Mouse (Mus musculus): Measurements from ENCODE around the gene Schip1.
A peak's percentile ranks its signal among the peaks of the same experiment; 100 is the strongest.

The Schip1 gene

GRCm38 (mm10) chr3:68469643-68470042 is 405.0 kb downstream of the Schip1 start:
- no peak for DNase-seq (ENCODE audit: low read depth, low spot score)

DNA sequence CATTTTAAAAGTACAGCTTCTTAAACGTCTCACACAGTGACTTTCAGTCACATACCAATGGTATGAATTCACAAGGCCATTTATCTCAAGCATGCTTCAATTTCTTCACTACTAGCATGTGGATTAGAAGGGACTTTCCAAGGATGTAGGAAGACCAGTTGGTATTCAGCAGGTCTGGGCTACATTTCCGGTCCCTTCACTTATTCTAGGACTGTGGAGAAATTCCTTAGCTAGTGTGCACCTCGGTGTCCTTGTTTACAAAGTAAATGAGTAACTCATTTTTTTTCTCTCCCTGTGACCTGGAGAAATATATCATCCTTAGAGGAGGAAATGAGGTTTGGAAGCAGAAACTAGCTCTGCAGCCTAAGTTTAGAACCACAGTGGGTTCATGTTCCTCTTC is 405.5 kb downstream of the Schip1 start:
- no peak for DNase-seq (ENCODE audit: low read depth, low spot score)

GRCm38 (mm10) chr3:68470622-68471021 is 406.0 kb downstream of the Schip1 start:
- no peak for DNase-seq (ENCODE audit: low read depth, low spot score)

- no peak for DNase-seq (ENCODE audit: low read depth, low spot score)
Measured at GRCm38 (mm10) chr3:68476336-68476735, 411.7 kb downstream of the Schip1 start.

DNA sequence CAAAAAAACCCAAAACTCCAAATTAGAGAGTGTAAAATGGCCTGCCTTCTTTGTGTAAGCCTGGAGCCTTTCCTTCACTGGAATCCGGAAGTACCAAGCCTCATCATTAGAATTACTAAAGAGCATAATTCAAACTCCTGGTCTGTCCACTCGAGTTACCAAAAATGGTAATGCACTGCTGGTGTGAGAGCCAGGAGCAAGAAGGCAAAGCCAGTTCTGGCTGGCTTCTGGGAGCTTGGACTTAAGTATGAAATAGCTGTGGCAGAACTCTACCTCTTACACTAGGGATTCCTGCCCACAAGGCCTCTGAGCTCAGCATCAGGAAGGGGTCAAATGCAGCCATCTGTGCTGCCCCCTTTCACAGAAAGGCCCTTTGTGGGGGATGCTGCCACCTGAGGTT is 412.9 kb downstream of the Schip1 start:
- DNase-seq (ENCODE audit: low read depth, low spot score) = no peak

- peak; percentile 23 for DNase-seq (ENCODE audit: low read depth, low spot score)
Measured at GRCm38 (mm10) chr3:68479266-68479665, 414.7 kb downstream of the Schip1 start.

GRCm38 (mm10) chr3:68483517-68483916 is 418.9 kb downstream of the Schip1 start:
- DNase-seq (ENCODE audit: low read depth, low spot score) = no peak

DNA sequence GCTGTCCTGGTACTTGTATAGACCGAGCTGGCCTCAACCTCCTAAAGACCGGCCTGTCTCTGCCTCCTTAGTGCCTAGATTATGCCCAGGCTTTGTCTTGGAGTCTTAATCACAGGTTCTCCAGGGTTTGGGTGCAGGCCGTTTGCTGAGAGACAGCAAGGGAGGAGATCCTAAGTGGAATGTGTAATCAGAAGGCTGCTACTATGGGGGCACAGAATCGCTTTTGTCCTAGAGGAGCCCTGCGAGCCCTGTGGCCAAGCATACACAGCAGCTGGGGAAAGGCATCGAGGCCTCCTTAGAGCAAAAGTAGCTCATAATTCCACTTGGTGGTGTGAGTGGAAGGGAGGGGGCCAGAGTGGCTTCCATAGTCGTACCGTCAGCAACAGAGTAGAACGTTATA is 419.4 kb downstream of the Schip1 start:
- no peak for DNase-seq (ENCODE audit: low read depth, low spot score)

- no peak for DNase-seq (ENCODE audit: low read depth, low spot score)
Measured at GRCm38 (mm10) chr3:68484561-68484960, 420.0 kb downstream of the Schip1 start.

DNA sequence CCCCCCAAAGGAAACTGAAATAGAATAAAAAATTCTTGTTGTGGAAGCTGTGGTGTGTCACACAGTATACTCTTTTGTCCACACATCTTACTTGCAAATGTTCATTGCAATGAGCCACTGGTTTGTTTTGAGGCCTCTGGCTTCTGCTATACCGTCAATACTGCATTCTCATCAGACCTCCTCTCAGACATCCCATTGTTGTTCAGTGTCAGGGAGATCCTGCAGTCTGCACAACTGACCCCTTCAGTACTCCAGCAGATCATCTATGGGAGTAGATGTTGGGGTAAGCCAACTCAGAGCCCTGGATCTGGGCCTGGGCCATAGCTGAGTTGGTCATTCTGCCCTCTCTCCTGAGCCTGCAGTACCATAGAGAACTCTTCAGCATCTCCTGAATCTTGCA is 423.0 kb downstream of the Schip1 start:
- no peak for DNase-seq (ENCODE audit: low read depth, low spot score)

DNA sequence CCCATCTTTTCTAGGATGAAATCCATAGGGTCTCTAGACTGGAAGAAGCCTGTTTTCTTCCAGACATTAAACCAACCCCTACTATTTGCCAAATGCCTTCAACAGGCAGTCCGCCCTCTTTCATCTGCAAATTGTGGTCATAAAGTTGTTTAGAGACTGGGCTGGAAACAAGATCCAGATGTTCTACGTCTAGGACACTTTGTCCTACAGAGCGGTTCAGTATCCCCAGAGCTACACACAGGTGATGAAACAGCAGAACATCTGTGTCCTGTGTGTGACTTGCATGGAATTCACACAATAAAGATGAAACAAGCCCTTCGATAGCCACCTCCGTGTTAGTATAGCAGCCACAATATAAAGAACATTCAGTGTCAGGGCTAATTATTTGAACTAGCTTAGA is 423.7 kb downstream of the Schip1 start:
- DNase-seq (ENCODE audit: low read depth, low spot score) = no peak

DNA sequence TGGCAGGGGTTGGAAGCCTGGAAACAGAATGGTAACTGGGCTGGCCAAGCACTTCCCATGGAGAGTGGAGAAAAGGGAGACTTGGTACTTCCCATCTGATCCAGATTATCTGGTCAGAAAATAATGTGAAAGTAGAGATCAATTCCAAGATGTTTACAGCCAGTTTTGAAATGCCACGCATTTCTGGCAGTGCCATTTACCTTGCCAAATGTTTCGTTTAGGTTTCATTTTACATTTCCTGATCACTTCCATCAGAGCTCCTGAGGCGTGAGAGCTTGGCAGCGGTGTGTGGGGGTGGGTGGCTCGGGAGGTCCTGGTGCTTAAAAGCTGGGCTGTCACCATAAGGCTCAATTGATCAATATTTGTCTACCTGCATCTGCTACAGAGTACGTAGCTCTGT is 426.9 kb downstream of the Schip1 start:
- DNase-seq (ENCODE audit: low read depth, low spot score) = no peak

DNA sequence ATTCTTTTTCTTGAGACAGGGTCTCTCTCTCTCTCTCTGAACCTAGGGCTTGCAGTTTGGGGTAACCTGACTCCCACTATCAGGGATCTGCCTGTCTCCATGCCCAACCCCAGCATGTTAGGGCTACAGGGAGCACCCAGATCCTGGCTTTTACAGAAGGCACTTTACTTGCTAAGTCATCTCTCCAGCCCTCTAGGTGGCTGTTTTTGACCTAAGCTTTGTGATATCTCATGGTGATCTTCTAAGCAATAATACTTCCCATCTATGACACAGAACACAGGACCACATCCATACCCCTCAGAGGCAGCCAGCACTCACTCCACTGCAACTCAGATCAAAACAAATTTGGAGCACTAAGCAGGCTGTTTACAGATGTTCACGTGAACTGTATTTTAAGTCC is 427.5 kb downstream of the Schip1 start:
- no peak for DNase-seq (ENCODE audit: low read depth, low spot score)

DNA sequence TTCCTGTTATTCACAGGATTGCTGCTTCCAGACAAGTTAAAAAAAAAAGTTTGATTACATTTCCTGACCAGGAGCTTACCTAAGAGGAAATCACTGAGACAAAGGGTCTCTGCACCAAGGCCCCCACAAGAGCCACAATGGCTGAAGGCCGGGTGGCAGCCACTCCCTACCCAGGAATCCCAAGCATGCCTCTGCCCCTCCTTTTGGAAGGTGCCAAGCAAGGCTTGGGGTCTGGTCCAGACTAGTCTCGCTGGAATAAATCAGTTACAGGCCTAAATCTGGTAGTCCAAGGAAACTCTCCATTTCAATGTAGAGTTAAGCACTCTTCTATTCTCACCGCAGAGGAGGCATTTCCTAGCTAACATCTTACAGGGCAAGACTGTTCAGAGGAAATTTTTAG is 427.9 kb downstream of the Schip1 start:
- no peak for DNase-seq (ENCODE audit: low read depth, low spot score)

DNA sequence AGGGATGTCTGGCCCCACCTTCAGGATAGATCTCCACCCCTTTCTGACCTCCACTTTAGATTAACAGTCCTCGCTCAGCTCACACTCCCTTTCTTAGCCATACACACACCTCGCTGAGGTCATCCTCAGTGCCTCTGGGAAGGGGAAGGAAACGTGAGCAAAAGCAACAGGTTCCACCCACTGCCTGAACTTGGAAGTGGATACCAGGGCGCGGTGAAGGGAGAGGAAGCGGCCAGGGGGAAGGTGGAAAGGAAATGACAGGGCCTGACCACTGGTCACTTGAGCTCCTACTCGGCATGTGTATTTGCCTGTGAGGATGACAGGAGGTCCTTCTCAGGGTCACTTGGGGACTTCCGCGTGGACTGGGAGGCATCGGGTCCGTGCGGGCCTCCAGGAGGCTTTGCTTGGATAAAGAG is 428.6 kb downstream of the Schip1 start:
- DNase-seq (ENCODE audit: low read depth, low spot score) = peak; percentile 39

GRCm38 (mm10) chr3:68493586-68494295 is 429.1 kb downstream of the Schip1 start:
- peak; percentile 44 for DNase-seq (ENCODE audit: low read depth, low spot score)

- DNase-seq (ENCODE audit: low read depth, low spot score) = no peak
Measured at GRCm38 (mm10) chr3:68494296-68495095, 429.9 kb downstream of the Schip1 start.

GRCm38 (mm10) chr3:68495096-68495735 is 430.6 kb downstream of the Schip1 start:
- DNase-seq (ENCODE audit: low read depth, low spot score) = peak; percentile 30

DNA sequence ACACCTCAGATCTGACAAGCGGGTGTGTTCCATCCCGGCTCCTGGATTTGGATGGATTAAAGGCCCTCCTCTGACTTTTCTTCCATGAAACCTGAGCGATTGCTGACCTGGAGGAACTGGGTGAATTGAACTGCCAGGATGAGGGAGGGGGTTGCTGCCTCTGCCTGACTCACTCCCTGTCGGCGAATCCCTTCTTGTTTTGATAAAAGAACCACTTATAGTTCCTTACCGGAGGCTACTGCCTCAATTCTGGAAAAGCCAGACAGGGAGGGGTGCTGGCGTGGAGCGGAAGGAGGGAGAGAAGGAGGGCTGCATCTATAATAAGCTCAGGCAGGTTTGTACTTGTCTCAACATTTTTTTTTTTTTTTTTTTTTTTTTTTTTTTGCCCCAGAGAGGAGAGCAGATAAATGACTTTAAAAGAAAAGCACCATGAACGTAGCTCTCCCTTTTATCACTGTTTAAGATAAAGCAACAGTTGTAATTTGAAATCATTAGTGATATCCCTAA is 431.2 kb downstream of the Schip1 start:
- peak; percentile 18 for DNase-seq (ENCODE audit: low read depth, low spot score)

DNA sequence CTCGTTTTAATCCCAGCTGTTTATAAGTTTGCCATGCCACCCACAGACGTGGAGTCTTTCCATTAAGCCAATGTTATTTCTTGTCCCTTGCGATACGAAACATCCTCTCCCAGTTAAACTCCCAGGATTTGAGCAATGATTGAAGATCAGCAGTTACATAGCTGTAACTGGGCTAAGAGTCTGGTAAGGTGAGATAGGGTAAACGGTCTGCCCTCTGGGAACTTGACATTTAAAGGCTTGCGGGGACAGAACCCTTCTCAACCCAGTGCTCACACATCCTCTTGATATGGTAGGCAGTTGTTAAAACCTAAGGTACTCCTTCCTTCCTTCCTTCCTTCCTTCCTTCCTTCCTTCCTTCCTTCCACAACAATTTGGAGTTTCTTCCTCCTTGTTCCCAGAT is 431.9 kb downstream of the Schip1 start:
- DNase-seq (ENCODE audit: low read depth, low spot score) = peak; percentile 32

DNA sequence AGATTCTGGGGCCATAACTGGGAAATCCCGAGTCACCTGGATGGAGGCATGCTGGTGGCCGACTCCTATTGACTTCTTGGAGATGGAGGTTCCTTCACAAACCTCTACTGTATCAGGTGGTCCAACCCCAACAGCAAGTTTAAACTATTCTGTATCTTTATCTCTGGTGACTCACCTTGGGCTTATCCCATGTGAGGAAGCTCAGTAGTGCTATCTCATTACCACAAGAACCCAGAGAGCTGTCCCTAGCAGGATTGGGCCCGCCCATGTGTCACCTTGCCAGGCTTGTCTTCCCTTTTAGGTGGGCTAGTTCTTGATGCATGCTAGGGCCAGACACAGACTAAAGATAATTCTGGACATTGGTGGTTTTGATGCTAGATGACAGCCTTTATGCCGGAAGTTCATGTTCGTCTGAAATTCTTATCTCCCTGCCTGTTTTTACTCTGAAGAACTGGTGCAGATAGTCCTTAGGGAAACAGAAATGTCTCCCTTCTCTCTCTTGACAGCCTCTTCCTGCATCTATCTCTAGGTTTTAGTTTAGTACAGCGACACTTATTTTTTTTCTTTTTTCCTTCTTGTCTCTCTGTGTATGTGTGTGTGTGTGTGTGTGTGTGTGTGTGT is 435.0 kb downstream of the Schip1 start:
- DNase-seq (ENCODE audit: low read depth, low spot score) = no peak

- no peak for DNase-seq (ENCODE audit: low read depth, low spot score)
Measured at GRCm38 (mm10) chr3:68504838-68505237, 440.2 kb downstream of the Schip1 start.

Measured in skeletal muscle tissue, adult 2 months (tissue).